Mouse (Mus musculus): Measurements from ENCODE around the gene Ctnnb1. TPM values are rescaled to one million over a fixed set of nuclear protein-coding genes. Genes with fewer than 3 reads are reported as not detected.
A peak's percentile ranks its signal among the peaks of the same experiment; 100 is the strongest.

The Ctnnb1 gene
- polyA plus RNA-seq, 1 experiment from 2014 or later = 615 TPM

DNA sequence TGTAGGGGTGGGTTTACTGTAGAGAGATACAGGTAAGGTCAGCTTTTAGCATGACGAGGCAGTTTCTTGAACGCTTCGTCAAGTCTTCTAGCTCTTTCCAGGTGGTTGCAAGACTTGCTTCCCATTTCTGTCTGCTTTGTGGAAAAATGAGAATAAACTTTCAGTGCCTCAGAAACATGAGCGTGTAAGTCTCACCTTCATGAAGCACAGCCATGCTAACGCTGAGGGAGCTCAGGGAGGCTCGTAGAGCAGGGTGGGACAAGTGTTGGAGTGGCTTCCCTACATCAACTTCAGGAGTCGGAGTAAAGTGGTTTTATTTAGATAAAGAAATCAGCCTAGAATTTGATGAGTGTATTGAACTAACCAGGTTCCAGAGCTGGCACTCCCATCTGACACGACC, 17.1 kb downstream of the Ctnnb1 start:
- WGBS = 82% methylated on average over 8 of the region's 8 CpGs
- Histone ChIP-seq H3K9ac (replicated peaks) (no peak overlapping the region), H3K4me2 (replicated peaks) (no peak overlapping the region), H3K9me3 (no peaks in the 10 kb centered on the region), H3K27me3 (no peaks in the 10 kb centered on the region), H3K36me3 (peaks cover 9% of the 10 kb centered on the region), H3K27ac (replicated peaks) (no peak overlapping the region), H3K4me1 (peaks cover 63% of the 10 kb centered on the region), H3K4me3 (no peak overlapping the region)
- ATAC-seq (replicated peaks) = no peak

DNA sequence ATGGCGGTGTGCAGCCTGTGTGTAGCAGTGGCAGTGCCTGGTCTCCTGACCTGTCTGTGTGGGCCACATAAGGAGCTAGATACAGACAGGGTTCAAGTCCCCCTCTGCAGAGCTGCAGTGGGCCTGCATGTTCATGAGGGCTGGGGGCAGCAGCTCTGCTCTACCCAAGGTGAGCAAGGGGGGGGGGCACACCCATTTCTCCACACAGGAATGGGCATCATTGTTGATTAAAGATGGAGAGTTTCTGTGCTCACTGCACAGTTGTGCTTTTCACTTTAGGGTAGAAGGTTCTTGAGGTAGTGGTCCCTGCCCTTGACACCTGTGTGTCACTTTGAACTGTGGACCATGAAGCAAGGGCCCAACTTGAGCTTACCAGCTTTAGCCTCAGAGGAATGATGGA, 19.8 kb downstream of the Ctnnb1 start:
- Histone ChIP-seq H3K4me3 (no peak overlapping the region), H3K4me1 (peaks cover 46% of the 10 kb centered on the region), H3K9ac (replicated peaks) (no peak overlapping the region), H3K36me3 (peaks cover 36% of the 10 kb centered on the region), H3K27ac (replicated peaks) (no peak overlapping the region), H3K9me3 (no peaks in the 10 kb centered on the region), H3K27me3 (no peaks in the 10 kb centered on the region), H3K4me2 (replicated peaks) (no peak overlapping the region)
- 96% methylated on average over 1 of the region's 1 CpGs for WGBS
- no peak for ATAC-seq (replicated peaks)

DNA sequence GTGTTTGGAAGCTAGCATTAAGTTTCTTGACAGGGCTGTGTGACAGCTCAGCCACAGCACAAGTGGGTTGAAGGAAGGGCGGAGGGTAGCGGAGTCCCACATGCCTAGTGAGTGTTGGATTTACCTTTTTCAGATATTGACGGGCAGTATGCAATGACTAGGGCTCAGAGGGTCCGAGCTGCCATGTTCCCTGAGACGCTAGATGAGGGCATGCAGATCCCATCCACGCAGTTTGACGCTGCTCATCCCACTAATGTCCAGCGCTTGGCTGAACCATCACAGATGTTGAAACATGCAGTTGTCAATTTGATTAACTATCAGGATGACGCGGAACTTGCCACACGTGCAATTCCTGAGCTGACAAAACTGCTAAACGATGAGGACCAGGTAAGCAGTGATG, 21.7 kb downstream of the Ctnnb1 start:
- Histone ChIP-seq H3K9ac (replicated peaks) (no peak overlapping the region), H3K4me3 (no peak overlapping the region), H3K4me2 (replicated peaks) (no peak overlapping the region), H3K27me3 (no peaks in the 10 kb centered on the region), H3K36me3 (peaks cover 56% of the 10 kb centered on the region), H3K4me1 (peaks cover 29% of the 10 kb centered on the region), H3K9me3 (no peaks in the 10 kb centered on the region), H3K27ac (replicated peaks) (no peak overlapping the region)
- no peak for ATAC-seq (replicated peaks)
- 94% methylated on average over 12 of the region's 12 CpGs for WGBS

DNA sequence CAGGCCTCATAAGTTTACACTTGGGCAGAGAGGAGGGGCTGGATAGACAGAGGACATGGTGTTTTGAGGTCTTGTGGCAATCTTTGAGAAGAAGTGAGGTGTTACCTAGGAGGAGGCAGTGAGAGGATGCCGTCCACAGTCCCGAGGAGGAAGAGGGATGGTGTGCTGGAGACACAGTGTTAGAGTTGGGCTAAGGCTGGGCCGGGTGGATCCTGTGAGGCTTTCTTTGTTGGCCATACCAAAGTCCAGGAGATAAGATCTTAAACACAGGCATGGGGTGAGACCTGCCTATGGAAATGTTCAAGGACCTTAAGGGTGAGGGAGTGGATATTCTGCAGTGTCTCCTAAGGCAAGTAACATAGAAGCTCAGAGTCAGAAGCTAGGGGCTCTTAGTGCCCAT, 22.9 kb downstream of the Ctnnb1 start:
- Histone ChIP-seq H3K4me1 (peaks cover 20% of the 10 kb centered on the region), H3K36me3 (peaks cover 67% of the 10 kb centered on the region), H3K27me3 (no peaks in the 10 kb centered on the region), H3K9ac (replicated peaks) (no peak overlapping the region), H3K4me3 (no peak overlapping the region), H3K4me2 (replicated peaks) (no peak overlapping the region), H3K27ac (replicated peaks) (no peak overlapping the region), H3K9me3 (no peaks in the 10 kb centered on the region)
- WGBS = 95% methylated on average over 3 of the region's 3 CpGs
- no peak for ATAC-seq (replicated peaks)

- H3K9me3 ChIP-seq = no peaks in the 10 kb centered on the region
- H3K4me3 ChIP-seq = no peak overlapping the region
- H3K36me3 ChIP-seq = peaks cover 95% of the 10 kb centered on the region
- no peak for ATAC-seq (replicated peaks)
- no peak overlapping the region for H3K4me2 ChIP-seq (replicated peaks)
- no peak overlapping the region for H3K9ac ChIP-seq (replicated peaks)
- H3K4me1 ChIP-seq = peaks cover 11% of the 10 kb centered on the region
- WGBS = 89% methylated on average over 5 of the region's 5 CpGs
- no peaks in the 10 kb centered on the region for H3K27me3 ChIP-seq
- H3K27ac ChIP-seq (replicated peaks) = no peak overlapping the region
Observed at GRCm38 (mm10) chr9:120958051-120958450, 29.0 kb downstream of the Ctnnb1 start.

DNA sequence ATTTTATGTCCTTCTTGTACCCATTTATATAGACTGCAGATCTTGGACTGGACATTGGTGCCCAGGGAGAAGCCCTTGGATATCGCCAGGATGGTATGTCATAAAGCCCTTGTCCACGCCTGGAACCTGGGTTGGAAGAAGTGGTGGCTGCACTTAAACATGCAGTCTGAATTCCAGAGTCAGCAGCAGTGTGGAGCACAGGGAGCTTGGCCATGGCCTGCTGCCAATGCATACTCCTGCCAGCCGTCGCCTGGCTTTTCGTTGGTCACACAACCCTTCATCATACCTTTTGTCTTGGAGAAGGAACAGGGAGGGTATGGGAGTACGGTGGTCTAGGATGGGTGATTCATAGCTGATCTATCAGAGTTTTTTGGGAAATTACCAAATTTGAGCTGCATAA, 29.5 kb downstream of the Ctnnb1 start:
- H3K9ac ChIP-seq (replicated peaks) = no peak overlapping the region
- WGBS = 64% methylated on average over 6 of the region's 6 CpGs
- 0 out of 2 replicates have a peak overlapping the region, but pooled peaks have one; percentile 32 for H3K27ac ChIP-seq (replicated peaks)
- peaks cover 93% of the 10 kb centered on the region for H3K36me3 ChIP-seq
- H3K4me3 ChIP-seq = no peak overlapping the region
- no peak overlapping the region for H3K4me2 ChIP-seq (replicated peaks)
- no peaks in the 10 kb centered on the region for H3K27me3 ChIP-seq
- ATAC-seq (replicated peaks) = no peak
- H3K9me3 ChIP-seq = no peaks in the 10 kb centered on the region
- peaks cover 11% of the 10 kb centered on the region for H3K4me1 ChIP-seq

DNA sequence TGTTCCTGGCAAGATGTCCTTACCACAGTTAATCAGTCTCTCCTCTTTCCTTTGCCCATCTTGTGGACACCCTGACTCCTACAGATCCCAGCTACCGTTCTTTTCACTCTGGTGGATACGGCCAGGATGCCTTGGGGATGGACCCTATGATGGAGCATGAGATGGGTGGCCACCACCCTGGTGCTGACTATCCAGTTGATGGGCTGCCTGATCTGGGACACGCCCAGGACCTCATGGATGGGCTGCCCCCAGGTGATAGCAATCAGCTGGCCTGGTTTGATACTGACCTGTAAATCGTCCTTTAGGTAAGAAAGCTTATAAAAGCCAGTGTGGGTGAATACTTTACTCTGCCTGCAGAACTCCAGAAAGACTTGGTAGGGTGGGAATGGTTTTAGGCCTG, 30.2 kb downstream of the Ctnnb1 start:
- H3K9ac ChIP-seq (replicated peaks) = no peak overlapping the region
- H3K27me3 ChIP-seq = no peaks in the 10 kb centered on the region
- peaks cover 93% of the 10 kb centered on the region for H3K36me3 ChIP-seq
- H3K4me2 ChIP-seq (replicated peaks) = no peak overlapping the region
- H3K27ac ChIP-seq (replicated peaks) = no peak overlapping the region
- WGBS = 88% methylated on average over 4 of the region's 4 CpGs
- H3K9me3 ChIP-seq = no peaks in the 10 kb centered on the region
- no peak overlapping the region for H3K4me3 ChIP-seq
- H3K4me1 ChIP-seq = peaks cover 11% of the 10 kb centered on the region
- ATAC-seq (replicated peaks) = no peak

DNA sequence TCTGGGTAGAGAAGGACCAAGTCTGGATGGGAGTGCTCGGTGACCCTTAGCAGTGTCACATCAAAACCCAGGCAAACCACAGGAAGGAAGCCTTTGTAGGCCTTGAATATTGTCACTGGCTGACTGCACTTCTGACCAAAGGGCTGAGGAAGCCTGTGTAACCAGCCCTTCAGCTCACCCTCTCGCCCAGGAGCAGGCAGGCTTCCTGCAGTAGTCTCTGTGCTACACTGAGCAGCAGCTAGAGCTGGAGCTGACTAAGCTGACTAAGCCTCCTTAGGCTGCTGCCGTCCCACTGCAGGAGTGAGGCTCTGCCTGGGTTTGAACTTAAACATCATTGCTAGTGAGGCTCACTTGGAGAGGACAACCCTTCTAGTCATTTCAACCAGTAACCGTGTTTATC, 31.6 kb downstream of the Ctnnb1 start:
- no peak overlapping the region for H3K9ac ChIP-seq (replicated peaks)
- WGBS = 76% methylated on average over 4 of the region's 4 CpGs
- no peak overlapping the region for H3K4me2 ChIP-seq (replicated peaks)
- no peak overlapping the region for H3K4me3 ChIP-seq
- H3K27me3 ChIP-seq = no peaks in the 10 kb centered on the region
- peaks cover 91% of the 10 kb centered on the region for H3K36me3 ChIP-seq
- ATAC-seq (replicated peaks) = no peak
- H3K9me3 ChIP-seq = no peaks in the 10 kb centered on the region
- H3K4me1 ChIP-seq = peaks cover 11% of the 10 kb centered on the region
- H3K27ac ChIP-seq (replicated peaks) = no peak overlapping the region

GRCm38 (mm10) chr9:120961466-120961865, 32.5 kb downstream of the Ctnnb1 start:
- ATAC-seq (replicated peaks) = no peak
- no peaks in the 10 kb centered on the region for H3K9me3 ChIP-seq
- WGBS = 73% methylated on average over 3 of the region's 3 CpGs
- H3K4me2 ChIP-seq (replicated peaks) = no peak overlapping the region
- no peak overlapping the region for H3K4me3 ChIP-seq
- peaks cover 88% of the 10 kb centered on the region for H3K36me3 ChIP-seq
- no peak overlapping the region for H3K27ac ChIP-seq (replicated peaks)
- peaks cover 11% of the 10 kb centered on the region for H3K4me1 ChIP-seq
- H3K27me3 ChIP-seq = no peaks in the 10 kb centered on the region
- no peak overlapping the region for H3K9ac ChIP-seq (replicated peaks)

- Histone ChIP-seq H3K4me1 (peaks cover 11% of the 10 kb centered on the region), H3K4me3 (no peak overlapping the region), H3K27ac (replicated peaks) (0 out of 2 replicates have a peak overlapping the region, but pooled peaks have one; percentile 1), H3K9me3 (no peaks in the 10 kb centered on the region), H3K4me2 (replicated peaks) (no peak overlapping the region), H3K9ac (replicated peaks) (no peak overlapping the region), H3K27me3 (no peaks in the 10 kb centered on the region), H3K36me3 (peaks cover 87% of the 10 kb centered on the region)
- 76% methylated on average over 3 of the region's 3 CpGs for WGBS
- no peak for ATAC-seq (replicated peaks)
Observed at GRCm38 (mm10) chr9:120961969-120962700, 33.1 kb downstream of the Ctnnb1 start.

- Histone ChIP-seq H3K27ac (replicated peaks) (0 out of 2 replicates have a peak overlapping the region, but pooled peaks have one; percentile 1), H3K9me3 (no peaks in the 10 kb centered on the region), H3K4me3 (no peak overlapping the region), H3K4me2 (replicated peaks) (no peak overlapping the region), H3K4me1 (peaks cover 10% of the 10 kb centered on the region), H3K9ac (replicated peaks) (no peak overlapping the region), H3K36me3 (peaks cover 79% of the 10 kb centered on the region), H3K27me3 (no peaks in the 10 kb centered on the region)
- WGBS = 89% methylated on average over 4 of the region's 4 CpGs
- peak; percentile 37; the same call in 1 of the 2 replicates for ATAC-seq (replicated peaks)
Observed at GRCm38 (mm10) chr9:120963104-120963503, 34.1 kb downstream of the Ctnnb1 start.

DNA sequence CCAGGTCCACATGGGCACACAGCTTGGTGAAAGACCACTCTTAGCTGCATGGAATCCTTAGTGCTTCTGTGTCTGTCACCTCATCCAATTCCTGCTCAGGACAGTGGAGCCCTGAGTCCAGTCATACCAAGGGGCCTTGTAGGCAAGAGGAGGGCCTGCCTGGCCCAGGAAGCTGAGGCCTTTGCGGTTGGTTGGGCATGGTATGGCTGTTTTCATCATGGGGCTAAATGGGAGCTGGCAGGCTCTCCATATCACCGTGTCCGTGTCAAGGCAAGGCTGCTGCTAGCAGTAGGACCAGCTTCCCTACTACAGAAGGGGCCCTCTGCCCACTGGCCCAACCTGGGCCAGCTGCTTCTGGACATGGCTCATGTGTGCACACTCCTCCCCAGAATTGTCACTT, 34.7 kb downstream of the Ctnnb1 start:
- Histone ChIP-seq H3K27ac (replicated peaks) (no peak overlapping the region), H3K4me1 (peaks cover 8% of the 10 kb centered on the region), H3K27me3 (no peaks in the 10 kb centered on the region), H3K9me3 (no peaks in the 10 kb centered on the region), H3K9ac (replicated peaks) (no peak overlapping the region), H3K4me3 (no peak overlapping the region), H3K4me2 (replicated peaks) (no peak overlapping the region), H3K36me3 (peaks cover 79% of the 10 kb centered on the region)
- ATAC-seq (replicated peaks) = no peak
- WGBS = 87% methylated on average over 3 of the region's 3 CpGs

GRCm38 (mm10) chr9:120964224-120964623, 35.2 kb downstream of the Ctnnb1 start:
- Histone ChIP-seq H3K9ac (replicated peaks) (no peak overlapping the region), H3K27me3 (no peaks in the 10 kb centered on the region), H3K36me3 (peaks cover 79% of the 10 kb centered on the region), H3K4me1 (peaks cover 8% of the 10 kb centered on the region), H3K27ac (replicated peaks) (no peak overlapping the region), H3K4me3 (no peak overlapping the region), H3K9me3 (no peaks in the 10 kb centered on the region), H3K4me2 (replicated peaks) (no peak overlapping the region)
- 87% methylated on average over 5 of the region's 5 CpGs for WGBS
- no peak for ATAC-seq (replicated peaks)
